Mouse (Mus musculus) kidney, embryonic 15.5 days (tissue): ENCODE measurements around the gene Racgap1. TPM values are rescaled to one million over a fixed set of nuclear protein-coding genes. Genes with fewer than 3 reads are reported as not detected.

ENCODE experiments used
- ATAC-seq: fragments of 200-750 bp; cut with Nextera tagmentation; replicated peaks from 2 replicates; pipeline ENCODE4 v1.8.0; 2017; ENCODE audit warnings: moderate TSS enrichment; ENCODE audit not compliant: low FRiP score
- H3K27ac ChIP-seq: fragments of 300-500 bp; sonication (generic); 2 replicates; pipeline ENCODE4 v1.5.1; 2015; ENCODE audit warnings: mild to moderate bottlenecking, inconsistent platforms
- H3K27me3 ChIP-seq: fragments of 300-500 bp; sonication (generic); 2 replicates; pipeline ENCODE4 v1.6.1; 2015; ENCODE audit warnings: inconsistent platforms
- H3K36me3 ChIP-seq: fragments of 300-500 bp; sonication (generic); 2 replicates; pipeline ENCODE4 v1.6.1; 2015; ENCODE audit warnings: inconsistent platforms
- H3K4me1 ChIP-seq: fragments of 300-500 bp; sonication (generic); 2 replicates; pipeline ENCODE4 v1.6.1; 2015; ENCODE audit warnings: inconsistent platforms
- H3K4me2 ChIP-seq: fragments of 300-500 bp; sonication (generic); 2 replicates; pipeline ENCODE4 v1.6.1; 2015; ENCODE audit warnings: moderate library complexity, mild to moderate bottlenecking, inconsistent platforms
- H3K4me3 ChIP-seq: fragments of 300-500 bp; sonication (generic); replicated peaks from 2 replicates; pipeline ENCODE4 v1.5.1; 2015; ENCODE audit warnings: mild to moderate bottlenecking, inconsistent platforms
- H3K9ac ChIP-seq: fragments of 300-500 bp; sonication (generic); 2 replicates; pipeline ENCODE4 v1.6.1; 2015; ENCODE audit warnings: mild to moderate bottlenecking, inconsistent platforms
- H3K9me3 ChIP-seq: fragments of 300-500 bp; sonication (generic); replicated peaks from 2 replicates; pipeline ENCODE4 v1.6.1; 2016; ENCODE audit warnings: inconsistent platforms
- WGBS: fragments of 180-500 bp; shearing (Covaris S2); methylation state at CpG from one replicate; pipeline ENCODE4 v1.1.7; 2015; ENCODE audit warnings: mixed read lengths; 5-methylcytosine and 5-hydroxymethylcytosine counted together
- polyA plus RNA-seq: library from polyadenylated mRNA; unstranded; fragments of >200 nt; fragmentation: Nextera tagmentation; extraction: Ambion mirVana; gene quantifications from 2 replicates; pipeline ENCODE4 v1.2.1, GENCODE M21; 2015

Gene Racgap1
- 141 and 147 TPM in 2 replicates for polyA plus RNA-seq

GRCm38 (mm10) chr15:99651163-99651872 lies at the start of gene Racgap1:
TSS of gene Racgap1 (minus strand) at chr15:99651656.
- peak within 1 kb of the TSS; percentile 58 for H3K27ac ChIP-seq
- H3K9ac ChIP-seq = peak within 1 kb of the TSS; percentile 92
- H3K9me3 ChIP-seq = no peaks in the 10 kb centered on the region
- no peaks in the 10 kb centered on the region for H3K36me3 ChIP-seq
- peaks cover 38% of the 10 kb centered on the region for H3K27me3 ChIP-seq
- H3K4me1 ChIP-seq = peaks cover 49% of the 10 kb centered on the region
- WGBS = under 1% methylated on average over 68 of the region's 68 CpGs
- ATAC-seq = peak; percentile 96
- H3K4me2 ChIP-seq = peak within 1 kb of the TSS; percentile 80
- H3K4me3 ChIP-seq = peak within 1 kb of the TSS; percentile 96

GRCm38 (mm10) chr15:99700219-99701106 lies 49.0 kb upstream of the Racgap1 start:
- H3K9ac ChIP-seq = no peak overlapping the region
- H3K4me3 ChIP-seq = no peak overlapping the region
- no peaks in the 10 kb centered on the region for H3K9me3 ChIP-seq
- ATAC-seq = no peak
- WGBS = 79% methylated on average over 18 of the region's 18 CpGs
- H3K27me3 ChIP-seq = peaks cover 17% of the 10 kb centered on the region; the same call in 1 of the 2 replicates
- H3K4me1 ChIP-seq = peaks cover 56% of the 10 kb centered on the region
- no peak overlapping the region for H3K27ac ChIP-seq
- H3K4me2 ChIP-seq = no peak overlapping the region; the same call in 1 of the 2 replicates
- peaks cover 13% of the 10 kb centered on the region for H3K36me3 ChIP-seq

GRCm38 (mm10) chr15:99699715-99700114 lies 48.3 kb upstream of the Racgap1 start:
- 72% methylated on average over 10 of the region's 10 CpGs for WGBS
- H3K36me3 ChIP-seq = peaks cover 8% of the 10 kb centered on the region
- peaks cover 17% of the 10 kb centered on the region; the same call in 1 of the 2 replicates for H3K27me3 ChIP-seq
- no peak overlapping the region for H3K27ac ChIP-seq
- peaks cover 53% of the 10 kb centered on the region for H3K4me1 ChIP-seq
- no peak for ATAC-seq
- no peaks in the 10 kb centered on the region for H3K9me3 ChIP-seq
- H3K4me3 ChIP-seq = no peak overlapping the region
- H3K4me2 ChIP-seq = no peak overlapping the region
- H3K9ac ChIP-seq = no peak overlapping the region

GRCm38 (mm10) chr15:99698533-99699085 lies 47.2 kb upstream of the Racgap1 start:
- no peak for ATAC-seq
- Histone ChIP-seq H3K4me2 (peak overlapping the region; percentile 25; the same call in 1 of the 2 replicates), H3K27me3 (peaks cover 20% of the 10 kb centered on the region; the same call in 1 of the 2 replicates), H3K27ac (no peak overlapping the region), H3K4me3 (no peak overlapping the region), H3K9me3 (no peaks in the 10 kb centered on the region), H3K36me3 (no peaks in the 10 kb centered on the region), H3K9ac (no peak overlapping the region), H3K4me1 (peaks cover 42% of the 10 kb centered on the region)
- 32% methylated on average over 20 of the region's 20 CpGs for WGBS

GRCm38 (mm10) chr15:99697309-99697708 lies 45.9 kb upstream of the Racgap1 start:
- H3K36me3 ChIP-seq = no peaks in the 10 kb centered on the region
- no peak overlapping the region for H3K9ac ChIP-seq
- peaks cover 20% of the 10 kb centered on the region; the same call in 1 of the 2 replicates for H3K27me3 ChIP-seq
- 5% methylated on average over 2 of the region's 2 CpGs for WGBS
- no peak for ATAC-seq
- H3K9me3 ChIP-seq = no peaks in the 10 kb centered on the region
- H3K4me1 ChIP-seq = peaks cover 30% of the 10 kb centered on the region
- H3K4me2 ChIP-seq = no peak overlapping the region
- H3K4me3 ChIP-seq = no peak overlapping the region
- H3K27ac ChIP-seq = no peak overlapping the region

- no peaks in the 10 kb centered on the region for H3K9me3 ChIP-seq
- 54% methylated on average over 9 of the region's 9 CpGs for WGBS
These were observed 40.5 kb upstream of the Racgap1 start for GRCm38 (mm10) chr15:99691976-99692375.

GRCm38 (mm10) chr15:99690924-99691323 lies 39.5 kb upstream of the Racgap1 start:
- H3K36me3 ChIP-seq = no peaks in the 10 kb centered on the region
- no peak overlapping the region for H3K4me3 ChIP-seq
- 9% methylated on average over 4 of the region's 4 CpGs for WGBS
- H3K27ac ChIP-seq = no peak overlapping the region
- no peaks in the 10 kb centered on the region for H3K9me3 ChIP-seq
- no peak overlapping the region for H3K4me2 ChIP-seq
- H3K27me3 ChIP-seq = peaks cover 14% of the 10 kb centered on the region
- H3K4me1 ChIP-seq = peaks cover 7% of the 10 kb centered on the region
- no peak overlapping the region for H3K9ac ChIP-seq
- no peak for ATAC-seq

More at GRCm38 (mm10) chr15:99691976-99692375, 40.5 kb upstream of the Racgap1 start:
- H3K27me3 ChIP-seq = peaks cover 17% of the 10 kb centered on the region
- peaks cover 7% of the 10 kb centered on the region for H3K4me1 ChIP-seq
- no peak overlapping the region for H3K9ac ChIP-seq
- H3K4me2 ChIP-seq = no peak overlapping the region
- H3K36me3 ChIP-seq = no peaks in the 10 kb centered on the region
- H3K4me3 ChIP-seq = no peak overlapping the region
- ATAC-seq = no peak
- no peak overlapping the region for H3K27ac ChIP-seq

GRCm38 (mm10) chr15:99688712-99689111 lies 37.3 kb upstream of the Racgap1 start:
- Histone ChIP-seq H3K4me2 (no peak overlapping the region), H3K27ac (no peak overlapping the region), H3K36me3 (no peaks in the 10 kb centered on the region), H3K4me1 (peaks cover 7% of the 10 kb centered on the region), H3K9me3 (no peaks in the 10 kb centered on the region), H3K4me3 (no peak overlapping the region), H3K27me3 (peaks cover 11% of the 10 kb centered on the region), H3K9ac (no peak overlapping the region)
- WGBS = 5% methylated on average over 4 of the region's 4 CpGs
- peak; percentile 57 for ATAC-seq

GRCm38 (mm10) chr15:99684156-99684555 lies 32.7 kb upstream of the Racgap1 start:
- Histone ChIP-seq H3K27me3 (no peaks in the 10 kb centered on the region), H3K4me2 (no peak overlapping the region), H3K4me3 (no peak overlapping the region), H3K9ac (no peak overlapping the region), H3K36me3 (no peaks in the 10 kb centered on the region), H3K4me1 (no peaks in the 10 kb centered on the region), H3K9me3 (no peaks in the 10 kb centered on the region), H3K27ac (no peak overlapping the region)
- WGBS = 89% methylated on average over 5 of the region's 5 CpGs
- no peak for ATAC-seq

- no peak for ATAC-seq
- Histone ChIP-seq H3K9me3 (no peaks in the 10 kb centered on the region), H3K4me2 (no peak overlapping the region), H3K27ac (no peak overlapping the region), H3K27me3 (no peaks in the 10 kb centered on the region; the same call in 1 of the 2 replicates), H3K36me3 (no peaks in the 10 kb centered on the region), H3K4me3 (no peak overlapping the region), H3K4me1 (peaks cover 9% of the 10 kb centered on the region), H3K9ac (no peak overlapping the region)
- 91% methylated on average over 7 of the region's 7 CpGs for WGBS
These were observed 31.4 kb upstream of the Racgap1 start for GRCm38 (mm10) chr15:99682880-99683279.

GRCm38 (mm10) chr15:99679008-99679407 lies 27.6 kb upstream of the Racgap1 start:
- Histone ChIP-seq H3K36me3 (no peaks in the 10 kb centered on the region), H3K4me3 (no peak overlapping the region), H3K27me3 (peaks cover 10% of the 10 kb centered on the region), H3K4me2 (no peak overlapping the region), H3K9me3 (no peaks in the 10 kb centered on the region), H3K4me1 (peaks cover 13% of the 10 kb centered on the region), H3K9ac (no peak overlapping the region), H3K27ac (no peak overlapping the region)
- ATAC-seq = no peak
- WGBS = 53% methylated on average over 7 of the region's 7 CpGs
